Mouse (Mus musculus) naive thymus-derived CD4-positive, alpha-beta T cell, adult 2 months (primary cell): ENCODE data around the gene Acer3.

Experiments used
- DNase-seq: peaks from one replicate; pipeline ENCODE4 v3.0.0-alpha.2; 2011; ENCODE audit warnings: low read depth

Acer3 gene

GRCm38 (mm10) chr7:98332678-98333397, 11.8 kb upstream of the Acer3 start:
- DNase-seq = no peak

DNA sequence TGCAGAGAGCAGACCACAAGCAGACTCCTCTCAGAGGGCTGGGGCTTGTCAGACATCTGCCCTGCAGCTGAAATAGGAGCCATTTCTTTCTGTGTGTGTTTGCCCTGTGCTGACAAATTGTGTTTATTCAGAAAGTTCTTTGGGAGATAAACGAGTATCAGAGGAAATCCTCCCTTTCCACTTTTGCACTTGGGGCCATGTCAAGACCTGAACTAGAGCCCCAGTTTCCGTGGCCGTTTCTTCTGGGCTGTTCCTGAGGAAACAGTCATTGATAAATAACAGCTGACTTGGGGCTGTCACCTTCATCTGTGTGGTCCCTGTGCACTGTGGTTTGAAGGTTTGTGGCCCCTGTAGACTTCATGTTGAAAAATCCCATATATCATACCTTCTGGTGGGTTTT, 10.9 kb upstream of the Acer3 start:
- no peak for DNase-seq

GRCm38 (mm10) chr7:98330375-98331002, 9.5 kb upstream of the Acer3 start:
- no peak for DNase-seq

- DNase-seq = no peak
Observed at GRCm38 (mm10) chr7:98329651-98330374, 8.8 kb upstream of the Acer3 start.

DNA sequence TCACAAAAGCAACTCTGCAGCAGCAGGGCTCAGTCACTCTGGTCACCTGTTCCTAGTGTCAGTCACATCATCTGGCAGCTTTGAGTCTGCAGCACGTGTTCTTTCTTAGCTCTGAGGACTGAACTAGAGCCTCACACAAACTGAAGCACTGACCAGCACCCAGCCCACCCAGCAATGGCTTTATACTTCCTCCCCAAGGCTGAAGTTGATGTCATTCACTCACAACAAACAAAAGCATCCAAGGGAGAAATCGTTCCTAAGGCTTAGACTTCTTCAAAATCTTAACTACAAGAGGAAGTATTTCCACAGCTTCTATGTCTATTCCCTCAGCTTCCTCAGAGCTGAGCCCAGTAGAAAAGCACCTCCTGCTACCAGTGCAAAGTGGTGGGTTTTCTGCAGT, 7.3 kb upstream of the Acer3 start:
- DNase-seq = no peak

DNA sequence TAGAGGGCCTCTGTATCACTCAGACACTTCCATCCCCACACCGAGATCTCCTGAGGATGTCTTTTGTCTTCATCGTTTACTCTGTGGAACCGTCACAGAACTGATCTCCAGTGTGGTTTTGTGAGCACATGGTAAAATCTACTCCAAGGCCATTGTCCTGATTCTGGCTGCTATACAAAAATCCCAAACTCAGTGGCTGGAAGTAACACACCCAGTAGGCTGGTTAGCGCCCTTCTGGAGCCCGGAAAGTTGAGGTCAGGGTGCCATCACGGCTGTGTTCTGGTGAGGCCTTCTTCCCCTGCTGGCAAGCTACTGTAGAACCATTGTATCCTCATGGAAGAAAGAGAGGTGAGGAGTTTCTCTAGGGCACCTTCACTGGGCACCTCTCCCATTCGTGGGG, 5.0 kb upstream of the Acer3 start:
- DNase-seq = no peak

- no peak for DNase-seq
Observed at GRCm38 (mm10) chr7:98324228-98324627, 3.2 kb upstream of the Acer3 start.

GRCm38 (mm10) chr7:98323288-98324019, 2.4 kb upstream of the Acer3 start:
- no peak for DNase-seq

- DNase-seq = no peak
Observed at GRCm38 (mm10) chr7:98322415-98322814, 1.4 kb upstream of the Acer3 start.

DNA sequence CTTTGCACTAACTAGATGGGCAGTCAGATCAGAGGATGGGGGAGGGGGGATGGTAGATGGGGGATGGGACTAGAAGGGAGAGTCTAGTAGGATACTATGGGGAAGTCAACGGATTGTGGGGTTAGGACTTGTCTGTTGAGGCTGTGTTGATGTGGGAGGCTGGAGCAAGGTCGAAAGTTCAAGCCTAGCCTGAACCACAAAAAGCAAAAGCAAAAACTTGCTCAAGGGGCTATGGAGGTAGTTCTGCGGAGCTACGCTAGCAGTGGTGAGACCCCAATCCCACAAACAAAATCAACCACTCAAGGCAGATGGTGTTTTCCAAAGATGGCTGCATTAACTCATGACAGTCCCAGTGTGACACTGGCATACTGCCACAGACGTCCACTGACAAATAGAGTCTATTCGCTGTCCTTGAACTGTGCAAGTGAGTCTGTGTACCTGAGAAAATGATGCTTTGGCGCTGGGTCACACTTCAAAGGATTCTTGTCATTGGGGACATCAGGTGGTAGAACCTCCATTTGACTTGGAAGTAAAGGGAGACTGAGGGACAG, 927 bp downstream of the Acer3 start:
- DNase-seq = no peak

DNA sequence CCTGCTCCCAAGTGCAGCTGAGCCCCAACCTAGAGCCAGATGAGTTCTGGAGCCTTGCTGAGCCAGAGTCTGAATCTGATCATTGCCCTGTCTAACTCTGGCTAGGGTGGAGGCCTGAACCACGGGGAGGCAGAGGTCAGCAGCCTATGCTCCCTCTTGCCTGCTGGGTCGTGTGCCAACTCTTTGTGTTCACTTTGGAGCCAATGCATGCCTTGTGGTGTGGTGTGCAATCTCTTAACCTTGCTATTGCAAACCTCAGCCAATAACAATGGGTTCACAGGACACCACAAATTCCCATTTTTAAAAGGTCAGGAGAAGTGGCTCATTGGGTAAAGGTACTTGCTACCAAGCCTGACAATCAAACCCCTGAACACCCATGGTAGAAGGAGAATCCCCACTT, 4.4 kb downstream of the Acer3 start:
- no peak for DNase-seq

DNA sequence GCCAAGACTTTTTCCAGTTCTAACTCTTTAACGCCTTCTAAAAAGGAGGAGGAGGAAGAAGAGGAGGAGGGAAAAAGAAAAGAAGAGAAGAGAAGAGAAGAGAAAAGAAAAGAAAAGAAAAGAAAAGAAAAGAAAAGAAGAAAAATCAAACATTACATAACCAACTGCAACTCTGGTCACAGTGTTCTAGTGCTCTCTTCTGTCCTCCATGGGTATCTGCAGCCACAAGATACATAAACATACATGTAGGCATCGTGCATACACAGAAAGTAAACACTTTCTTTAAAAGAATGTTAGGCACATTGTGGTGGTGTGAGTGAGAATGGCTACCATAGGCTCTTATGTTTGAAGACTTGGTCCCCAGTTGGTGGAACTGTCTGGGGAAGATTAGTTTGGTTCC, 5.9 kb downstream of the Acer3 start:
- DNase-seq = no peak

- no peak for DNase-seq
Observed at GRCm38 (mm10) chr7:98312185-98312920, 8.7 kb downstream of the Acer3 start.

DNA sequence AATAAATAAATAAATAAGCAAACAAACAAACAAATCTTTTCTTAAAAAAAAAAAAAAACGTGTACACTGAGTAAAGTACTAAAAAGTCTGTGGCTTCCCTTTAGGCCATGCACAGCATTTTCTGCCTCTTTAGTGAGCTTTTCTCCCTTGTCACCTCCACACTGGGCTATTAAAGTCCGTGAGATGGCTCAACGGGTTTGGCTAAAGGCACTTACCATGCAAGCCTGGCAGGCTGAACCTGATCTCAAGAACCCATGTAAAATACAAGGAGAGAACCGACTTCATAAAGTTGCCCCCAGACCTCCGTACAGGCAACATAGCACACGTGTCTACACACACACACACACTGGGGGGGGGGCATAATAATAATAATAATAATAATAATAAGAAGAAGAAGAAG, 10.7 kb downstream of the Acer3 start:
- peak; percentile 13 for DNase-seq

GRCm38 (mm10) chr7:98309219-98310030, 11.6 kb downstream of the Acer3 start:
- DNase-seq = peak; percentile 92

DNA sequence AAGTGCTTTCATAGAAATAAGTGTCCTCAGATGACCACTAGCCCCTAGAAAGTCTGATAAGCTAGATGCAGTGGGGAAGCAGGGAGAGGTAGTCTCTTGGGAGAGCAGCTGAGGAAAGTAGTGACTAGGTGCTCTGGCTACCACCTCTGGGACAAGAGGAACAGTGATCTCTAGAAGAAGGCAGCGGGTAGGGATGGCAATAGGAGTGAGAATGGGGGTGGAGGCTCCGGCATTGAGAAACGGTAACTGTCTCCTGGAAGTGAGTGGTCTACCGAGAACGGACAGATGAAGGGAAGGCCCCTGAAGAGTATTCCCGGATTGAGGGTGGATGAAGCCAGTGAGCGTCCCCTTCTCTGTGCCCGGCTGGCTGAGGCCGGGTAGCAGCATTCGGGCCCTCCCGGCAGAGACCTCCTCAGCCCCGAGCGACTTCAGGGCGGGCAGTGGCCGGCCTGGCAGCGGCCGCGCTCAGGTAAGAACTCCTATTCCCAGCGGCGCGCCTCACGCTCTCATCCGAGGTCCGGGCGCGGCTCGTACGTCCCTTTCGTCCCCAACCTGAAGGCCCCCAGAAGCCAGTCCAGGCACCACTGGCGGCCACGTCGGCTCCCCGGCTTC, 12.3 kb downstream of the Acer3 start:
- DNase-seq = no peak

DNA sequence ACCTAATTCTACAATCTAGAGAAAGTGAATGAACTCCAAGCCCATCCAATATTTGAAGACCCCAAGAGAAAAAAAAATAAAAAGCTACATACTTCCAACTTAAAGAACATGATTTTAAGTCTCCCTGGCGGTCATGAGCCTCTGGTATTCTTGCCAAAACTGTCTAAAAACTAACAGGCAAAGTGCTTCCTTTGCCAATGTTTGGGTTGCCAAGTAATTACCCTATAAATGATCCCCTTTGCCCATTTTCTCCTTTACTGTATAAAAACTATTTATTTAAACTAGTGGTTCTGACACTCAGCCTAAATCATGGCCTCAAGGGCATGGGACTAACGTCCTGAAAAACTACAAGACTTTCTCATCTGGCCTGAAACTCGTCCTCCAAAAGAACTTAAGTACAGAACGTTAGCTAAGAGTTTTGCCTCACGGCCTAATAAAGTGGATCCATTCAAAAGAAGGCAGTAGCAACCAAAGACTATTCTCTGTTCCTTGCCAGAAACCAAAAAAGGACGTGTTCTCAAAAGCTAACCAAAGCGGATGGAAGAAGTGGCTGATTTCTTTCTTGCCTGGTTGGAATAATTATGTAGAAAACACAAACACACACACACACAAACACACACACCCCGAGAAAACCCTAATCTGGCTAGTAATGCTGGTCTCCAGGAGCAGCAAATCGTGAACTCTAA, 12.9 kb downstream of the Acer3 start:
- DNase-seq = peak; percentile 12

- DNase-seq = no peak
Observed at GRCm38 (mm10) chr7:98307411-98307810, 13.6 kb downstream of the Acer3 start.

- DNase-seq = no peak
Observed at GRCm38 (mm10) chr7:98292901-98293300, 28.1 kb downstream of the Acer3 start.

GRCm38 (mm10) chr7:98289585-98289984, 31.4 kb downstream of the Acer3 start:
- peak; percentile 24 for DNase-seq
